Mouse (Mus musculus) embryonic facial prominence, embryonic 11.5 days (tissue): ENCODE results near the gene Kdm3a. TPM values are rescaled to one million over a fixed set of nuclear protein-coding genes. Genes with fewer than 3 reads are reported as not detected.

Source experiments
- ATAC-seq: fragments of 200-750 bp; cut with Nextera tagmentation; replicated peaks from 2 replicates; pipeline ENCODE4 v1.8.0; 2017; ENCODE audit warnings: low read depth; ENCODE audit not compliant: insufficient number of reproducible peaks, low FRiP score, low TSS enrichment
- DNase-seq: peaks from one replicate; pipeline ENCODE4 v3.0.0-alpha.2; 2015; ENCODE audit warnings: low spot score
- H3K27ac ChIP-seq: fragments of 300-500 bp; sonication (generic); replicated peaks from 2 replicates; pipeline ENCODE4 v1.5.1; 2014; ENCODE audit warnings: mild to moderate bottlenecking, low read depth, low read length, control low read depth
- H3K27me3 ChIP-seq: fragments of 300-500 bp; sonication (generic); 2 replicates; pipeline ENCODE4 v1.6.1; 2014; ENCODE audit warnings: mild to moderate bottlenecking, low read length, moderate library complexity, mixed read lengths; ENCODE audit not compliant: control insufficient read depth, insufficient read depth
- H3K36me3 ChIP-seq: fragments of 300-500 bp; sonication (generic); replicated peaks from 2 replicates; pipeline ENCODE4 v1.6.1; 2014; ENCODE audit warnings: low read depth, mild to moderate bottlenecking, low read length, moderate library complexity, mixed read lengths; ENCODE audit not compliant: control insufficient read depth, insufficient read depth
- H3K4me1 ChIP-seq: fragments of 300-500 bp; sonication (generic); 2 replicates; pipeline ENCODE4 v1.6.1; 2014; ENCODE audit warnings: low read length, mixed read lengths; ENCODE audit not compliant: control insufficient read depth, insufficient read depth
- H3K4me2 ChIP-seq: fragments of 300-500 bp; sonication (generic); 2 replicates; pipeline ENCODE4 v1.6.1; 2014; ENCODE audit warnings: low read depth, mild to moderate bottlenecking, control low read depth, low read length, moderate library complexity
- H3K4me3 ChIP-seq: fragments of 300-500 bp; sonication (generic); 2 replicates; pipeline ENCODE4 v1.5.1; 2014; ENCODE audit warnings: low read depth, low read length, control low read depth
- H3K9ac ChIP-seq: fragments of 300-500 bp; sonication (generic); replicated peaks from 2 replicates; pipeline ENCODE4 v1.6.1; 2014; ENCODE audit warnings: mild to moderate bottlenecking, control low read depth, low read length
- H3K9me3 ChIP-seq: fragments of 300-500 bp; sonication (generic); replicated peaks from 2 replicates; pipeline ENCODE4 v1.6.1; 2016; ENCODE audit warnings: mild to moderate bottlenecking, low read length, inconsistent platforms, mixed read lengths; ENCODE audit not compliant: control insufficient read depth
- WGBS: fragments of 180-500 bp; shearing (Covaris S2); extraction: QIAGEN DNeasy Blood & Tissue Kit; methylation state at CpG from one replicate; pipeline ENCODE4 v1.1.7; 2014; 5-methylcytosine and 5-hydroxymethylcytosine counted together
- polyA plus RNA-seq: library from polyadenylated mRNA; unstranded; fragments of >200 nt; fragmentation: Nextera tagmentation; extraction: Ambion mirVana; gene quantifications from 2 replicates; pipeline ENCODE4 v1.2.1, GENCODE M21; 2014

Kdm3a gene
- polyA plus RNA-seq, 1 experiment from 2014 or later: 57.9 TPM

- Histone ChIP-seq H3K4me3 (peak overlapping the region; percentile 69), H3K27me3 (no peaks in the 10 kb centered on the region), H3K9me3 (no peaks in the 10 kb centered on the region), H3K9ac (peak overlapping the region; percentile 88), H3K4me2 (peak overlapping the region; percentile 70), H3K4me1 (no peaks in the 10 kb centered on the region), H3K27ac (peak overlapping the region; percentile 92), H3K36me3 (no peaks in the 10 kb centered on the region)
- WGBS: 3% methylated on average over 38 of the region's 42 CpGs
- ATAC-seq (no peak; the same call in 1 of the 2 replicates), DNase-seq (peak; percentile 34)
These were observed 906 bp downstream of the Kdm3a start for GRCm38 (mm10) chr6:71631706-71632461.

DNA sequence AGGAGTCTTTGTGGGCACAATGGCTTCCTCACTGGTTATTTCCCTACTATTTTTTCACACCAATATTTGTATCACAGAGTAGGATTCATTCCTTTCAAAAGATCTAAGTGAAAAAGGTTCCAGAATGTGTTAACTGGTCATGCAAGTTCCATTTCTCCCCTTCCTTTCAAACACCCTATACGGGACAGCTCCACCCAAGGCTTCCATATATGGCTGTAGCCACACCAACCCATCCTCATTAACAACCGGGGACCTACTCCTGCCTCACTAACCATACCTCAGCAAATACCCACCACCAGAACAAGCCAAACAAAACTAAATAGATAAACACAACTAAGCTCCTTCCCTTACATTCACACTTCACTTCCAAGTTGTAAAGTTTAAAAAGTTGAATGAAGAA lies 1.6 kb downstream of the Kdm3a start:
- H3K9me3 ChIP-seq: no peaks in the 10 kb centered on the region
- no peak overlapping the region for H3K9ac ChIP-seq
- DNase-seq (no peak), ATAC-seq (no peak)
- no peak overlapping the region for H3K27ac ChIP-seq
- H3K36me3 ChIP-seq: no peaks in the 10 kb centered on the region; the same call in 1 of the 2 replicates
- peak overlapping the region; percentile 69 for H3K4me3 ChIP-seq
- WGBS: 14% methylated on average over 2 of the region's 2 CpGs
- H3K4me2 ChIP-seq: peak overlapping the region; percentile 70
- H3K4me1 ChIP-seq: no peaks in the 10 kb centered on the region
- no peaks in the 10 kb centered on the region for H3K27me3 ChIP-seq

GRCm38 (mm10) chr6:71627325-71627724 lies 5.5 kb downstream of the Kdm3a start:
- Histone ChIP-seq H3K9me3 (no peaks in the 10 kb centered on the region), H3K4me1 (no peaks in the 10 kb centered on the region), H3K4me2 (no peak overlapping the region), H3K27me3 (no peaks in the 10 kb centered on the region), H3K27ac (no peak overlapping the region), H3K9ac (no peak overlapping the region), H3K36me3 (peaks cover 2% of the 10 kb centered on the region; the same call in 1 of the 2 replicates), H3K4me3 (no peak overlapping the region)
- ATAC-seq (no peak), DNase-seq (no peak)

GRCm38 (mm10) chr6:71625984-71626383 lies 6.8 kb downstream of the Kdm3a start:
- 94% methylated on average over 2 of the region's 2 CpGs for WGBS
- H3K27me3 ChIP-seq: no peaks in the 10 kb centered on the region
- H3K9me3 ChIP-seq: no peaks in the 10 kb centered on the region
- DNase-seq: no peak
- no peak overlapping the region for H3K4me3 ChIP-seq
- H3K36me3 ChIP-seq: peaks cover 2% of the 10 kb centered on the region; the same call in 1 of the 2 replicates
- H3K4me2 ChIP-seq: no peak overlapping the region
- H3K4me1 ChIP-seq: no peaks in the 10 kb centered on the region
- no peak overlapping the region for H3K27ac ChIP-seq
- no peak overlapping the region for H3K9ac ChIP-seq
- ATAC-seq: no peak

GRCm38 (mm10) chr6:71624723-71625122 lies 8.1 kb downstream of the Kdm3a start:
- ATAC-seq: no peak
- no peak overlapping the region for H3K27ac ChIP-seq
- DNase-seq: peak; percentile 65

GRCm38 (mm10) chr6:71621981-71622380 lies 10.8 kb downstream of the Kdm3a start:
- H3K4me2 ChIP-seq: no peak overlapping the region

More at GRCm38 (mm10) chr6:71624723-71625122, 8.1 kb downstream of the Kdm3a start:
- Histone ChIP-seq H3K9me3 (no peaks in the 10 kb centered on the region), H3K27me3 (no peaks in the 10 kb centered on the region), H3K9ac (no peak overlapping the region), H3K4me3 (no peak overlapping the region), H3K4me2 (no peak overlapping the region), H3K4me1 (no peaks in the 10 kb centered on the region), H3K36me3 (peaks cover 2% of the 10 kb centered on the region; the same call in 1 of the 2 replicates)

DNA sequence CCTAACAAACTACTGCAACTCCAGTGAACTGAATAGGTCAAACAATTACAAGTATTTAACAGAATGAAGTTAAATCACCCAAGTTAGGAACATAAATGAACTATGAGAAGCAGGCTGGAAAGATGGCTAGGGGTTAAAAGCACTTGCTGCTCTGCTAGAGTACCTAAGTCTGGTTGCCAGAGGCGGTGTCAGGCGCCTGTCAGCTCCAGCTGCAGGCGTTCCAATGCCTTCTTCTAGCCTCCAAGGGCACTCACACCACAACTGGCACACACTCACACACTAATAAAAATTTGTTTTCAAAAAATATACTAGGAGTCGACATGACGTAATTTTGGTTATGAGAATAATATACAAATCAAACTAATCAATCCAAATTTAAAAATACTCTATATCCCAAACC lies 11.2 kb downstream of the Kdm3a start:
- DNase-seq (no peak), ATAC-seq (no peak)
- H3K27ac ChIP-seq: no peak overlapping the region
- no peak overlapping the region for H3K4me3 ChIP-seq
- H3K4me1 ChIP-seq: no peaks in the 10 kb centered on the region
- H3K27me3 ChIP-seq: no peaks in the 10 kb centered on the region
- H3K36me3 ChIP-seq: peaks cover 2% of the 10 kb centered on the region; the same call in 1 of the 2 replicates
- no peak overlapping the region for H3K9ac ChIP-seq
- H3K9me3 ChIP-seq: no peaks in the 10 kb centered on the region
- WGBS: 87% methylated on average over 5 of the region's 5 CpGs
- no peak overlapping the region for H3K4me2 ChIP-seq

More at GRCm38 (mm10) chr6:71621981-71622380, 10.8 kb downstream of the Kdm3a start:
- Histone ChIP-seq H3K4me1 (no peaks in the 10 kb centered on the region), H3K4me3 (no peak overlapping the region), H3K27me3 (no peaks in the 10 kb centered on the region), H3K27ac (no peak overlapping the region), H3K36me3 (peaks cover 2% of the 10 kb centered on the region; the same call in 1 of the 2 replicates), H3K9ac (no peak overlapping the region), H3K9me3 (no peaks in the 10 kb centered on the region)
- no peak for DNase-seq
- 89% methylated on average over 5 of the region's 5 CpGs for WGBS
- ATAC-seq: no peak

- H3K4me3 ChIP-seq: no peak overlapping the region
- H3K9ac ChIP-seq: no peak overlapping the region
- no peak for DNase-seq
- H3K27me3 ChIP-seq: no peaks in the 10 kb centered on the region
- WGBS: 80% methylated on average over 5 of the region's 5 CpGs
- no peaks in the 10 kb centered on the region for H3K9me3 ChIP-seq
- peaks cover 3% of the 10 kb centered on the region for H3K36me3 ChIP-seq
- no peak for ATAC-seq
- H3K4me1 ChIP-seq: no peaks in the 10 kb centered on the region
- no peak overlapping the region for H3K4me2 ChIP-seq
- H3K27ac ChIP-seq: no peak overlapping the region
These were observed 15.8 kb downstream of the Kdm3a start for GRCm38 (mm10) chr6:71616959-71617358.
